Mouse (Mus musculus): ENCODE measurements around the gene Cdh3.

Gene Cdh3

DNA sequence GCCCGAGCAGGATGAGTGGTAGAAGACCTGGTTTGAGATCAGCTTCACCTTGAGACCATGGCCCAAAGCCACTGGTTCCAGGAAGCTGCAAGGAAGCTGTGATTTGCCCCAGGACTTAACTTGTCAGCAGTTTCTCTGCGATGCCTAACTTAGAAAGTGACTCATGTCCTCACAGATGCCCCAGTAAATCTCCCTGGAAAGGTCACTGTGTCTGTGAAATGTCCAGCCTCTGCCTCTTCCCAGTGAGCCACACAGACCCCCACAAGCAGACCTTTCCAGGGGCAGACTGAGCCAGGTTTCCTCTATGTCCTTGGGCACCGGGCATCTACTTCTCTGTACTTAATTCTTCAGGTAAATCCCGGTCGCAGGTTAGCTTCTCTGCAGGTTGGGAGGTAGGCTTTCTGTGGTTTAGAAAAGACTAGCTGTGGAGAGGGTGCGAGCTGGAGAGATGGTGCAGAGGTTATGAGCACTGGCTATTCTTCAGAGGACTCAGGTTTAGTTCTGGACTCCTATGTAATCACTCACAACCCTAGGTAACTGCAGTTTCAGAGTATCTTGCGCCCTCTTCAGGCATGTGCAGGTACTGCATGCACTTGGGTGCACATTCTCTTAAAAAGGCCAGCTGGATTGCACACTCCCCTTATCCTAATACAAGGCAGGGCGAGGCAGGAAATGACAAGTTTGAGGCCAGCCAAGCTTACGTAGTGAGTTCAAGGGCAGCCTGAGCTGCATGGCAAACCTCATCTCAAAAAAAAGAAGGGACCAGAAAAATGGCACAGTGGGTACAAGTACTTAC, 16.7 kb downstream of the Cdh3 start:
- DNase-seq (ENCODE audit: low read depth, low spot score), result peak; percentile 75

DNA sequence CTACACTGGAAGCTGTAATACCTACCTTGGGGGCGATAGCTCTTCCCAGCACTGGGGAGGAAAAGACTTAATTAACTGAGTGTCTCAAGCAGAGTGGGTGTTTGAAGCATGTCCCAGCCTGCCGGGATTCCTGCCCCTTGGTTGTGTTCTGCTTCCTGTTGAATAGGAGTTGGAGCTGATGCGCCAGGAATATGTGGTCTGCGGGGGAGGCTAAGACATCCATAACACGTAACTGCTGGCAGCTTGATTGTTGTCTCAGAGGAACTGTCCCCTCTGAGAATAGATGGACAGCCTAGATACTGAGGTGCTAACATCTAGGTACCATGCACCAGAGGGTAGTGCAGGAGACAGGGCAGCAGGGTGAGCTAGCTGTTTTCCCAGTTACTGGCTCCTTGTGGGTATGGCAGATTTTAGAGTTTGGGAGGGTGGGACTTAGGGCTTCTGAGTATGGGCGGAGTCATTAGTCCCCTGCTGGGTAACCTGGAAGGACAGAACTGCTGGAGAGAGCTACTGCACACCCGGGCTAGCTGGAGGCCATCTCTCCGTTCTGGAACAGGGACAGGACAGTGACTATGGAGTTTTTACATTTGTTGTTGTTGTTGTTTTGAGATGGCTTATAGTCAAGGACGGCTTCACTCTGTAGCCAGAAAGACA, 18.0 kb downstream of the Cdh3 start:
- no peak for DNase-seq (ENCODE audit: low read depth, low spot score)

DNA sequence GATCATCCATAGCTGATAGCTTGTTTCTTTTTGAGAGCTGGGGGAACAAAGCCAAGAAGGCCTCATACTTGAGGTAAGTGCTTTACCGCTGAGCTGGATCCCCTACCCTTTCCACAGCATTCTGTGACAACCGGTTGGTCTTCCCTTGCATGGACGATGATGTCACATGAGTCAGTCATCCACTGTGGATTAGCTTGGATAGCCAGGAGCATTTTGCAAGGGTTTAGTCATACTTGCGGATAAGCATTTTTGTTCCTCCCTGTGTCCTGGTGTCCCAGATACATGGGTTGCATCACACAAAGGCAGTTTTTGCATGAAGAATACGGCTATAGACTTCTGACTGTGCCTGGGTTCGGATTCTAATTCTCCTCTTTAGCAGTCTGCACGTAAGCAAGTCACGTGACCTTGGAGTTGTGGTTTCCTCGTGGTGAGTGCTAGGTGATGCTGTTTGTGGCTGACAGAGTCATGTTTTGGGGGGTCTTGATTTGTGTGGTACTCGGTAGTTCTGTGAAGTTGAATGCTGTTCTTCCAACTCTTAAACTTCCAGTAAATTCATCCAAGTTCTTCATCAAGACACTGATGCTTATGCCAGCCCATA, 19.3 kb downstream of the Cdh3 start:
- peak; percentile 98 for DNase-seq (ENCODE audit: low read depth, low spot score)

DNA sequence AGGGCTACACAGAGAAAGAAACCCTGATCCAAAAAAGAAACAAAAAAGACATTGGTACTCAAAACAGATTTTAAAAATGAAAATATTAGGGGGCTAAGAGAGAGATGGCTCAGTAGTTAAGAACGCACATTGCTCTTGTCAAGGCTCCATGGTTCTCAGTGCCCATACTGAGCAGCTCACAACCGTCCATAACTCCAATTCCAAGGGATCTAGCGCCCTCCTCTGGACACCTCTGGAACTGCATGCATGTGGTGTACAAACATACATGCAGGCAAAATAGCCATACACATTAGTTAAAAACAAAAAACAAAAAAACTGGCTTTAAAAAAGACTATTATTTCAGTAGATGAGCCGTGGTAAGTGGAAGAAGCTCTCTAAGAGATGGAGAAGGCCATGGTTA, 19.9 kb downstream of the Cdh3 start:
- peak; percentile 54 for DNase-seq (ENCODE audit: low read depth, low spot score)

DNA sequence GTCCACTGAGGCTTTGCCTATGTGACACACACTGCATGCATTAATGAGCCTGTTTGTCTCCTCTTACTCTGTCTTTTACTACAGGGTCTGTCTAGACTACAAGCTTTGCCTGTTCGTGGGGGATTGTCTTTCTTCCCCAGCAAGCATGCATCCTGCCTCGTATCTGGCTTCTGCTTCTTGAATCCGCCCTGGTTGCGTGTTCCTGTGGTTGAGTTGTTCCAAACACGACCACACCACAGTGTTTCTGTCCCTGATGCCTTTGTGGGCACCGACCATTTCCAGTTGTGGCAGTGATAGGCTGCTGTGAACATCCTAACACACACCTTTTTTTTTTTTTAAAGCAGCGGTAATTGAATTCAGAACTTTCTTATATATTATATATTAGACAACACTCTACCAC, 23.0 kb downstream of the Cdh3 start:
- no peak for DNase-seq (ENCODE audit: low read depth, low spot score)

DNA sequence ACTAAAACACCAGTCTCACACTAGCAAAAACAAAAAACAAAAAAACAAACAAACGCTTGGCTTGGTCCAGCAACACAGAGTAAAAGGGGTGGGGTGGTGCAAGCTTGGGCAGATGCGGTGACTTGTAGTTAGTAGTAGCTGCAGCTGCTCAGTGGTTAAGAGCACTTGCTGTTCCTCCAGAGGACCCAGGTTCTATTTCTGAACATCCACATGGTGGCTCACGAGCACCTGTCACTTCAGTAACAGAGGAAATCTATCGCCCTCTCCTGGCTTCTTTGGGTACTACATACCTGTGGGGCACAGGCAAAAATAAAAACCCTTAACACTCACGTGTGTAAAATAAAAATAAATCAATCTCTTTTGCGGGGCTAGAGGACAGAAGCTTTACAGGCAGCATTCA, 23.8 kb downstream of the Cdh3 start:
- DNase-seq (ENCODE audit: low read depth, low spot score), result peak; percentile 85

DNA sequence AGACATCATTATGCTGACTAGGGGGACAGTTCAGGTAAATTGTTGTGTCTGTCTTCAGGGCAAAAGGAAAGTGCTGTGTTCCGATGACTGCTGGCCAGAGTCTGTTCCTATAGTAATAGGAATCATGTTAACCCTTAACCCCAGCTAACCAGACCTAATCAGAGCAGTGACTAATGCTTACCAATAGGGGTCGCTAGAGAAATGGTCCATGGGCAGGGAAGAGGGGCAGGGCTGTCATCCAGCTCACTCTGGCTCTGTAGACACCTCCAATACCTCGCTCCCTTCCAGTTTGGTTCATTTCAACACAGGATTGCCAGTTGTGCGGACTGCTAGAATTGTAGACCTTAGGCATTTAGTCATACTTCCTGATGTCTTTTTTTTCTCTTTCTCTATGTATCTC, 24.8 kb downstream of the Cdh3 start:
- DNase-seq (ENCODE audit: low read depth, low spot score), result no peak

DNA sequence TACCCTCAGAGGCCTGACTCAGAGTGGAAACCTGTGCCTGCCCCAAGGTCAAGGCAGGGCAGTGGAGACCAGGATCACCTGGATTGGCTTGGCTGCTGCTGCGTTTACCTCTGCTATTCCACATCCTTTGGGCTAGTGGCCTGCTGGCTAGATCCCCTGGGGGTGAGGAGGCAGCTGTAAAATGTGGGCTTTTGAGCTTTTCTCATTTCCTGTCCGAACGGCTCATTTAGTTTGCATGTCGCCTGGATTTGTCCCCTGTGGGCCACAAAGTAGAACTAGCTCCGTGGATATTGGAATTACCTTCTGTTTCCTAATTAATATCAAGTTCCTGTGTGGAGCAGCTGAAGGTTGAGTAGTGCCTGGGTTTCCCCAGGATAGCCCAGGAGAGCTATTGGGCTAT, 28.5 kb downstream of the Cdh3 start:
- DNase-seq (ENCODE audit: low read depth, low spot score), result no peak

DNA sequence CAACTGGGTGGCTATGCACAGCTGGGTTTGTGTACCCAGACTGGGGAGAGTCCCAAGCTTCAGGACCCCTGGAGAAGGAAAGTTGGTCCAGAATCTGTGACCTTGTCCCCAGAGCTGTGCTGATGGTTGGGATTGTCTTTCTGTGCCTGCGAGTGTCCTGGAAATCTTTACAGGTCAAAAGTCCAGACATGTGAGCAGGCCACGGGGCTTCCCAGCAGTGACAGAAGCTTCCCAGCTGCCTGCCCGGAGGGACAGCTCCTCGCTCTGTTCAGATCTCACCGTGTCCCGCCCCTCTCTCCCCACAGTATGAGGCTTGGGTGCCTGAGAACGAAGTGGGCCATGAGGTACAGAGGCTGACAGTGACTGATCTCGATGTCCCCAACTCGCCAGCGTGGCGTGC, 30.3 kb downstream of the Cdh3 start:
- no peak for DNase-seq (ENCODE audit: low read depth, low spot score)

DNA sequence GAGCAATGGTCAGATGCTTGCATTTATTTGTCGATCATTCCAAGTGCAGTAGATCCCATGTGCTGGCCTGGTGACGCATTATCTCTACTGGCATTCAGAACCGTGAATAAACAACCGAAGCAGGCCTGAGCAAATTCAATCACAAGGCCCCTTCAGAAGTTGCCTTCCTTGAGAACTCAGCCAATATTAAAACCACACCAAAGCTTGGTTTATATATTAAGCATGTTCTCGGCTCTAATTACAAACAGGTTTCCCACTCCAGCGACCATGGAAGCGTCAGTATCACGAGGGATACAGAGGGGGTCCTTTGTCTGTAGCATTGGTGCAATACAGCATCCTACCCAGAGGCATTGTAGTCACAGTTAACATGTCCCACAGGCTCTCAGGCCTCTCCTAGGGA, 32.4 kb downstream of the Cdh3 start:
- DNase-seq (ENCODE audit: low read depth, low spot score), result no peak

DNA sequence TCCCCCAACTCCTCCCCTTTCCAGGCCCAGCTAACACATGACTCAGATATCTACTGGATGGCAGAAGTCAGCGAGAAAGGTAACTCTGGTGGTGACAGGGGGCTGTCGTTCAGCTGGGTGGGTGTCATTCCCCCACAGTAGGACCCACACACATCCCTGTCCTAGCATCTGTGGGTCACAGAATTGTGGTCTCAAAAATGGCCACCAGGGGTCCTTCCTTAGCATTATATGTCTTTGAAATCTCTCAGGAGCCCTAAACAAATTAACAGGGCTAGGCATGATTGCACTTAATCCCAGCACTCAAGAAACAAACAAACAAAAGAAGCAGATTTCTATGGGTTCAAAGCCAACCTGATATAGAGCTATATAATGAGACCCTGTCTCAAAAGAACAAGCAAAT, 34.5 kb downstream of the Cdh3 start:
- DNase-seq (ENCODE audit: low read depth, low spot score), result peak; percentile 31

DNA sequence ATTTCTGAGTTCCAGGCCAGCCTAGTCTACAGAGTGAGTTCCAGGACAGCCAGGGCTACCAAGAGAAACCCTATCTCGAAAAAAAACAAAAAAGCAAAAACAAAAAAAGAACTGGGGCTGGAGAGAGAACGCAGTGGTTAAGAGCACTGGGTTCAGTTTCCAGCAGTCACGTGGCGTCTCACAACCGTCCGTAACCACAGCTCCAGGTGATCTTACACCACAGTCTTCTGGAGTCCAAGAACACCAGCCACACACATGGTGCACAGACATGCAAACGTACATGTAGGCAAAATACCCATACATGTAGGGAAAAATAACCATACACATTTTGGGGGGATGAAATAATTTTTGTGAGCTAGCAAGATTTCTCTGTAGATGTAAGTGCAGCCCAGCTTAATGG, 36.1 kb downstream of the Cdh3 start:
- DNase-seq (ENCODE audit: low read depth, low spot score), result no peak

DNA sequence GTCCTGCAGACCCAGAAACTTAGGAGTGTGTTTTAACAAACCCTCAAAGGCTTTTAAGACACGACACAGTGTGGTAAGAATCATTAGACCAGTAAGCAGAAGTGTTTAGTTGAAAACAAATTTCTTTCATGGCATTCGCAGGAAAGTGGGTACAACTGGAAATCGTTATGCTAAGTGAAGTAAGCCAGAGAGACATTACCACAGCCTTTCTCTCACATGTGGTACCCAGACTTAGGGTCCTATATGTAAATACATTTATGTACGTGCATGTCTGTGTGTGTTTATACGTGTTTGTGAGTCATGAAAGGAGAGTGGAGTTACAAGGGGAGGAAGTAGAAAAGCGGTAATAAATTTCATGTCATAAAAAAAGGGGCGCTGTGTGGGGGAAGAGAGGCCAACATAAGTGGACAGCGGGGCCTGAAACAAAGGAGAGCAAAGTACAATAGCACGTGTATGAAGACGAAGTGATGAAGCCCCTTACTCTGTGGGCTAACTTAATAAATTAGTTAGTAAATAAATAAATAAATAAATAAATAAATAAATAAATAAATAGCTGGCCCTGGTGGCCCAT, 37.8 kb downstream of the Cdh3 start:
- no peak for DNase-seq (ENCODE audit: low read depth, low spot score)

DNA sequence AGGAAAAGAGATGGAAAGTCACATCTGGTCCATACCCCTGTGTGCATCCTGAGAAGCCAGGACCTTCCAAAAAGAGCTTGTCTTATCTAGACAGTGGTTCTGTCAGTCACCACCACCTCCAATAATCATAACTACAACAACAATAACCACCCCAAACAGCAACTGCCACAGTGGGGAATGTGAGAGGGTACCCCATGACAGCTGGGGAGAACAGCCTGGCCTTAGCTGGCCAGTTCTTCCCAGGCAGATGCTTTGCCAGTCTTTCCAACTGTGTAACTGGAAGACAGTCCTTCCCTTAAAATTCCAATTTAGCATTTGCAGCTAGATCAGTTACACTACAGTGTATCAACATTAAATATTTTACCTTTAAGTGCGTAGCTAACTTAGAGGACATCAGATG, 40.2 kb downstream of the Cdh3 start:
- DNase-seq (ENCODE audit: low read depth, low spot score), result no peak

DNA sequence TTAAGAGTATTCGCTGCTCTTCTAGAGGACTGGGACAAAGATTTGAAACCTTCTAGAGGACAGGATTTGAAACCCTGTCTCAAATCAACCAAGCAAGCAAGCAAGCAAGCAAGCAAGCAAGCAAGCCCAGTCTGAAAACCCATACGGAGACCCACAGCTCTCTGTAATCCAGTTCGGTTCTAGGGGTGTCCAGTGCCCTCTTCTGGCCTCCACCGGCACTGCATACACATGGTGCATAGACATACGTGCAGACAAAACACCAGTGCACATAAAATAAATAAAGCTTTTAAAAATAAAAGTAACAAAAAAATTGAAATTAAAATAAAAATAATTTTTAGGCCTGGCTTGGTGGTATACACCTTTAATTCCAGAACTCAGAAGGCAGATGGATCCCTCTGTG, 43.3 kb downstream of the Cdh3 start:
- no peak for DNase-seq (ENCODE audit: low read depth, low spot score)

DNA sequence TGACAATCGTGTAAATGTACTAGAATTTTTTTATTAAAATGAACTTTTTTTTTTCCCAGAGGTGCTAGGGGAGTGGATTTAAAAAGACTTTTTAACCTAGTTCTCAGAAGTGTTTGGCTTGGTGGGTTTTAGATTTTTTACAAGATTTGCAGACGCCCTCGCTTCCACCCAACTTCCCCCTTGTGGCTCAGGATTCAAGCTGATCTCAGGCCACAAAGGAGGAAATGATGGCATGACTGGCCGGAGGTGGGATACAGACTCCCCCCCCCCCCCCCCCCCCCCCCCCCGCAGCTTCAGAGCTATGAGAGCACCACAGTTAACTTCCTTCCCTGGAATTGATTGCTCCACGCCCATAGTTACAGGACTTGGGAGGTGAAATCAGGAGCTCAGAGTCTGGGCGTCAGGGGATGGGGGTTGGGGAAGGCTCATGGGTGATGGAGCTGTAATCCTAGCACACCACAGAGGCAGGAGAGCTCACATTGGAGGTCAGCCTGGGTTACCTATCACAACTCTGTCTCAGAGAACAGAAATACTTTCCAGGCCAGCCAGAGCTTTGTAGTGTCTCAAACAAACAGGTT, 45.5 kb downstream of the Cdh3 start:
- no peak for DNase-seq (ENCODE audit: low read depth, low spot score)

DNA sequence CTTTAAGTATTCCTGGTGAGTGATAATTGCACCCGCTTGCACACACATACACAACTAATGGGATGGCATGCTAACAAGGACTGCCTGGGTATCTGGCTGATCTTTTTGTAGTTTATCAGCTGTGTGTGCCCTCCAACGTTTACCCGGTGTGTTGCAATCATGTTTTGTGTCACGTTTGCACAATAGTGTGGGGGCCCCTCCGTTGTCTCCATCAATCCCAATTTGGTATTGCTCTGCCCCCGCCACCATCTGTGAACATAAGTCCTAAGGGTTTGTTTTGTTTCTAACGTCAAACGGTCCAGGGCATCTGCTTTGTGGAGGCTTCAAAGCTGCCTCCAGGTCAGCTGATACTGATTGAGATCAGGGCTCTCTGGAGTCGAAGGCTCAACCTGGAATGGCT, 49.2 kb downstream of the Cdh3 start:
- no peak for DNase-seq (ENCODE audit: low read depth, low spot score)

DNA sequence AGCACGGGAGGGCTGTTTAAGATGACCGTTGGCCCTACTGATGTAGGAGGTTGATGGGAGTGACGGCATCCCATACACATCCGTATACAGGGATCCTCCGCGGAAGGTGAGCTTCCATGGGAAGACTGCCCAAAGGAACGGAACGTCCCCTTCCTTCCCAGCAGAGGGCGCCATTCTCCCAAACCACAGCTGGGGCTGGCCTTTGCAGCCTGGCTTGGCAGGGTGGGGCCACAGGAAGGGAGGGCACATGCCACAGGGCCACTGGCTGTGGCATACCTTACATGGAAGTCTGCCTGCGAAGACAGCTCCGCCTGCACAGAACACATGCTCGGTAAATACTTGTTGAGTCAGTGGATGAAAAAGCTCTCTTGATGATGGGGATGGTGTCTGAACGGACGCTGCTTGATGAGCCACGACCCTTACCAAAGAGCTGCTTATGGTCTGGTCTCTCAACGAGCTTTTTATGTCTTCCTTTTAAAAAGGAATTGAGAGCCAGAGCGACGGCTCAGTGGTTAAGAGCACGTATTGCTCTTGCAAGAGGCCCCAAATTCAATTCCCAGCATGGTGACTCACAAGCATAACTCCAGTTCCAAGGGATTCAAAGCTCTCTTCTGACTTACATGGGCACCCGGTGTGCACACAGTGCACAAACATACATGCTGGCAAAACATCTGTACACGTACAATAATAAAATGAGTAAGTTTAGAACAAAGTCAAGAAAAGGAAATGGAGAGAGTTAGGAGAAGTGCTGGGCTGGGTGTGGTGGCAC, 50.6 kb downstream of the Cdh3 start:
- peak; percentile 71 for DNase-seq (ENCODE audit: low read depth, low spot score)

DNA sequence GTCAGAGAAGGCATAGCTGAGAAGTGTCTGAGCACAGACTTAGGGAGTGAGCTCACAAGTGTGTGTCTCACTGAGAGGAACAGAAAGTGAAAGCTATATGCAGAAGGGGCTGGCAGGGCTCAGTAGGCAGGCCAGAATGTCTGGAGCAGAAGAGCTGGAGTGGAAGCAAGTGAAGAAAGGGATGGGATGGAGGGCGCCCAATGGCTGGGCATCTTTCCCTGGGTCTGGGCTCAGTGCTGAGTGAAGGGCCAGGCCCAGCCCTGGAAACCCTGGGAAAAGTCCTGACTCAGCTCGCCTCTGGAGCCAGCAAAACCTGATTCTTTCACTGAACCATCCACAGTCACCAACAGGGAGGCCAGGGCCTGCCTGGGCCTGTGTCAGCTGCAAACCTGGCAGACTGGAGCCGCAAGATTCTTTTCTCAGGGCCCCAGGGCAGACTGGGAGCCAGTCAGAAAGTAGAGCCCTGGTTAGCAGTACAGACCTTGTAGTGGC, 53.0 kb downstream of the Cdh3 start:
- DNase-seq (ENCODE audit: low read depth, low spot score), result peak; percentile 65

DNA sequence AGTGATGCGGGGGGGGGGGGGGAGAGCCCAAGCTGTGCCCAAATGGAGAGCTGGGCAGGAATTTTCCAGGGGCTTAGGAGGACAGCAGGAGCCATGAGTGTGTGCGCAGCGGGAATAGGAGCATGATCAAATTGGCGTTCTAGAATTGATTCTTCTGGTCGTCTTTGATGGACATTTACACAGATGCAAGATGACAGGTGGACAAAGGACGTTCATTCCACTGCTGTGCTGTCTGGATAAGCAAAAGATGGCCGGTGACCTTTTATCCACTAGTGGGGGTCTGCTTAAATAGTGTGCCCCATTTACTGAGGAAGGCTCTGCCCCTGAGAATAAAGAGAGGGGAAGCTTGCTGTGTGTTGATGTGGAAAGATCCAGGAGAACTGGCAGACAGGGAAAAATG, 58.3 kb downstream of the Cdh3 start:
- no peak for DNase-seq (ENCODE audit: low read depth, low spot score)

DNA sequence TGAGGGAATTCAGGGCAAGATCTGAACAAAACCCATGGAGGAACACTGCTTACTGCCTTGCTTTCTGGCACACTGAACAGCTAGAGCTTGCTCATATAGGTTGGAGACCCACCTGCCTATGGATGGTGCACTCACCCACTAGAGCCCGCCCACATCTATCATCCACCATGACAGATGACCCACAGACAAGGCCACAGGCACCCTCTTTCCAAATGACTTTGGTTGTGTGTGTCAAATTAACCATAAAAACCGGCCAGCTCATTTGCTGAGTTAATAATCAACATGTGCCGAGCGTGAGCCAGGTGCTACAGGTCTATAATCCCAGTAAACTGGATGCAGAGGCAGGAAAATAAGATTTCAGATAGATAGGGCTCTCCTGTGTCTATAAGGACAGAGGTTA, 59.7 kb downstream of the Cdh3 start:
- no peak for DNase-seq (ENCODE audit: low read depth, low spot score)
